Mouse (Mus musculus): Measurements from ENCODE around the gene Naa35. TPM values are rescaled to one million over a fixed set of nuclear protein-coding genes. Genes with fewer than 3 reads are reported as not detected.

Naa35 gene
- polyA plus RNA-seq, 1 experiment from 2014 or later = 84.4 TPM

DNA sequence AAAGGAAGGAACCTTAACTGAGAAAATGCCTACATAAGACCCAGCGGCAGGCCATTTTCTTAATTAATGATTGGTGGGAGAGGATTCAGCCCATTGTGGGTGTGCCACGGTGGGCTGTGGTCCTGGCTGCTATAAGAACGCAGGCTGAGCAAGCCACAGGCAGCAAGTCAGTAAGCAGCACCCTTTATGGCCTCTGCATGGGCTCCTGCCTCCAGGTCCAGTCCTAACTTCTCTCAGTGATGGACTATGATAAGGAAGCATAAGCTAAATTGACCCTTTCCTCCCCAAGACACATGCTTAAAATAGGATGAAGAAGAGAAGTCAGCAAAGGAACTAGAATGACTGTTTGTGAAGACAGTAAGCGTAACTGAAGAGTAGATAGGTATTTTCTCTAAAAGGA lies 30.1 kb downstream of the Naa35 start:
- no peak overlapping the region for H3K27ac ChIP-seq (ENCODE audit: low read length)
- no peaks in the 10 kb centered on the region for H3K9me3 ChIP-seq (replicated peaks; ENCODE audit: control insufficient read depth, low read length)
- H3K4me3 ChIP-seq (ENCODE audit: low read length) = no peak overlapping the region
- peaks cover 4% of the 10 kb centered on the region; the same call in 1 of the 2 replicates for H3K4me1 ChIP-seq (ENCODE audit: control insufficient read depth, insufficient read depth, low read length)
- H3K27me3 ChIP-seq (ENCODE audit: control insufficient read depth, insufficient read depth, low read length) = no peaks in the 10 kb centered on the region
- no peak for ATAC-seq (replicated peaks; ENCODE audit: extremely low read depth, insufficient read depth, low FRiP score)
- 97% methylated on average over 4 of the region's 4 CpGs for WGBS
- H3K4me2 ChIP-seq (ENCODE audit: low read depth, low read length) = no peak overlapping the region
- peaks cover 44% of the 10 kb centered on the region for H3K36me3 ChIP-seq (ENCODE audit: control insufficient read depth, insufficient read depth)
- no peak overlapping the region for H3K9ac ChIP-seq (ENCODE audit: low read length)

DNA sequence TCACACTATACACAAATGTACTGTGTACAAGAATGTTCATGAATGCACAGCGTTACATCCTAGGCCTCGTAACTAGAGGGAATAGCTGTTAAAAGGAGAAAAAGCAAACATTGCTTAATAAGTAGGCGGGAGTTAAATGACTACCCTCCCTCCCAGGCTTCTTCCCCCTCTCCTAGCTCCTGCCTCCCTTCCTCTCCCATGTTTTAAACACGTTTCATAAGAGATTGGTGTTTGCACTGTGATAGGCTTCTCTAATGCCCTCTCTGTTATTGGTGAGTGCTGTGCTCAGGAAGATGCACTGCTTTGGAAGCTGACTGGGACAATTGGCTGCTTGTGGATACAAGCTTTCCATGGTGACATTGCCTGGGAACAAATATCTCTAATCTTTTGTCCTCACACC lies 30.5 kb downstream of the Naa35 start:
- Histone ChIP-seq H3K36me3 (ENCODE audit: control insufficient read depth, insufficient read depth) (peaks cover 44% of the 10 kb centered on the region), H3K9ac (ENCODE audit: low read length) (no peak overlapping the region), H3K4me1 (ENCODE audit: control insufficient read depth, insufficient read depth, low read length) (peaks cover 3% of the 10 kb centered on the region; the same call in 1 of the 2 replicates), H3K27me3 (ENCODE audit: control insufficient read depth, insufficient read depth, low read length) (no peaks in the 10 kb centered on the region), H3K27ac (ENCODE audit: low read length) (no peak overlapping the region), H3K4me2 (ENCODE audit: low read depth, low read length) (no peak overlapping the region), H3K4me3 (ENCODE audit: low read length) (no peak overlapping the region), H3K9me3 (replicated peaks; ENCODE audit: control insufficient read depth, low read length) (no peaks in the 10 kb centered on the region)
- no peak for ATAC-seq (replicated peaks; ENCODE audit: extremely low read depth, insufficient read depth, low FRiP score)
- WGBS = 73% methylated on average over 4 of the region's 4 CpGs

DNA sequence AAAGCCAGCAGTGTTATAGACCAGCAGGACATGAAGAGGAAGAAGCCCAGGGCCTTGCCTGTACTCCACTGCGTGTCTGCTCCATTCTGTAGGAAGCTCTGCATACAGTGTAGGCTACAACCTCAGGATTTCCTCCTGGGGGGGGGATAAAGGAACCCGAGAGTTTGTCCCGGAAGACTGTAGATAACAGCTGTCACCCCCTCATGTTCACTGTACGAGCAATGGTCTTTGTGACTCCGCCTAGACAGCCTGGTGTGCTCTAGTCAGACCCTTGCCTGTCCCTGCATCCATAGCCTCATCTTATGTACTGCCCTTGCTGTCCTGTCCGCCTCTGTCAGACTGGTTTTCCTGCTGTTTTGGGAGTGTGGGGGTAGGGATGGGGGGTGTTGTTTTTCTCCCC lies 33.4 kb downstream of the Naa35 start:
- no peak; the same call in 1 of the 2 replicates for ATAC-seq (replicated peaks; ENCODE audit: extremely low read depth, insufficient read depth, low FRiP score)
- Histone ChIP-seq H3K27me3 (ENCODE audit: control insufficient read depth, insufficient read depth, low read length) (no peaks in the 10 kb centered on the region), H3K4me3 (ENCODE audit: low read length) (no peak overlapping the region), H3K9ac (ENCODE audit: low read length) (no peak overlapping the region), H3K4me1 (ENCODE audit: control insufficient read depth, insufficient read depth, low read length) (no peaks in the 10 kb centered on the region), H3K36me3 (ENCODE audit: control insufficient read depth, insufficient read depth) (peaks cover 53% of the 10 kb centered on the region), H3K4me2 (ENCODE audit: low read depth, low read length) (no peak overlapping the region), H3K27ac (ENCODE audit: low read length) (no peak overlapping the region), H3K9me3 (replicated peaks; ENCODE audit: control insufficient read depth, low read length) (no peaks in the 10 kb centered on the region)
- 58% methylated on average over 6 of the region's 6 CpGs for whole genome bisulfite sequencing

DNA sequence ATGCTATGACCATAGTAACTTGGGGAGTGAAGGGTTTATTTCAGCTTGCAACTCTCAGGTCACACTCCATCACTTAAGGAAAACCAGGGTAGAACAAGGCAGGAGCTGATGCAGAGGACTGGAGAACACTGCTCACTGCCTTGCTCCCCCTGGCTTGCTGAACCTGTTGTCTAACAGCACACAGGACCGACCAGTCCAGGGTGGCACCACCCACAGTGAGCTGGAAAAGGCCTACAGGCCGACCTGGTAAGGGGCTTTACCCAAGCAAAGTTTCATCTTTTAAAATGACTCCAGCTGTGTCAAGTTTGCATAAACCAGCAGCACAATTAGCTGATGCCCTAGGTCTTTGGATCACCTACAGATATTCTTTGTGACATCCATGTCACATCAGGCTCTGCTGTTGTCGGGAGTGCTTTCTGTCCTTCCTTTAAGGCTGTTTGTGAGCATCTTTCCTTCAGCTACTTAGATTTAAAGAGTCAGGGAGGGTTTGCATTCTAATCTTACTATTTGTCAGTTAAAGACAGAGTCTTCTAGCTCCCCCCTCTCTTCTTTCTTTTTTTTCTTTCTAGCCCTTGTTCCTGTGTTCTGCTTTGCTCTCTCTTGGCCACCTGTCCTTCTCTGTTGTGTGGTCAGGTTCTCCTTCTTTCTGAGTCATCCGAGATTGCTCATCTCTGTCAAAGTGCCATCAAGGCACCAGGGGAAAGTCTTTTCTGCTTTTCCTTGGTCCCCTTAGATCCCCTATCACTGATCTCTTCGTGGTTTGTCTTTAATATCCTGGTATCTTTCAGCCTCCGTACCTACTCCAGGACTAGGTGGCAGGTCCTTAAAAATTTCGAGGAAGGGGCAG lies 36.8 kb downstream of the Naa35 start:
- Histone ChIP-seq H3K36me3 (ENCODE audit: control insufficient read depth, insufficient read depth) (peaks cover 46% of the 10 kb centered on the region), H3K4me1 (ENCODE audit: control insufficient read depth, insufficient read depth, low read length) (peaks cover 18% of the 10 kb centered on the region), H3K9me3 (replicated peaks; ENCODE audit: control insufficient read depth, low read length) (no peaks in the 10 kb centered on the region), H3K27ac (ENCODE audit: low read length) (no peak overlapping the region; the same call in 1 of the 2 replicates), H3K4me3 (ENCODE audit: low read length) (no peak overlapping the region), H3K27me3 (ENCODE audit: control insufficient read depth, insufficient read depth, low read length) (no peaks in the 10 kb centered on the region), H3K4me2 (ENCODE audit: low read depth, low read length) (no peak overlapping the region), H3K9ac (ENCODE audit: low read length) (no peak overlapping the region)
- 91% methylated on average over 7 of the region's 7 CpGs for WGBS
- no peak for ATAC-seq (replicated peaks; ENCODE audit: extremely low read depth, insufficient read depth, low FRiP score)

- peaks cover 48% of the 10 kb centered on the region for H3K36me3 ChIP-seq (ENCODE audit: control insufficient read depth, insufficient read depth)
- WGBS = 34% methylated on average over 3 of the region's 3 CpGs
- H3K4me2 ChIP-seq (ENCODE audit: low read depth, low read length) = peak overlapping the region; percentile 6; the same call in 1 of the 2 replicates
- H3K27ac ChIP-seq (ENCODE audit: low read length) = peak overlapping the region; percentile 90
- ATAC-seq (replicated peaks; ENCODE audit: extremely low read depth, insufficient read depth, low FRiP score) = no peak; the same call in 1 of the 2 replicates
- peaks cover 18% of the 10 kb centered on the region for H3K4me1 ChIP-seq (ENCODE audit: control insufficient read depth, insufficient read depth, low read length)
- peak overlapping the region; percentile 25; the same call in 1 of the 2 replicates for H3K9ac ChIP-seq (ENCODE audit: low read length)
- no peak overlapping the region for H3K4me3 ChIP-seq (ENCODE audit: low read length)
- no peaks in the 10 kb centered on the region for H3K9me3 ChIP-seq (replicated peaks; ENCODE audit: control insufficient read depth, low read length)
- no peaks in the 10 kb centered on the region for H3K27me3 ChIP-seq (ENCODE audit: control insufficient read depth, insufficient read depth, low read length)
Observed at GRCm38 (mm10) chr13:59624389-59624788, 39.3 kb downstream of the Naa35 start.

DNA sequence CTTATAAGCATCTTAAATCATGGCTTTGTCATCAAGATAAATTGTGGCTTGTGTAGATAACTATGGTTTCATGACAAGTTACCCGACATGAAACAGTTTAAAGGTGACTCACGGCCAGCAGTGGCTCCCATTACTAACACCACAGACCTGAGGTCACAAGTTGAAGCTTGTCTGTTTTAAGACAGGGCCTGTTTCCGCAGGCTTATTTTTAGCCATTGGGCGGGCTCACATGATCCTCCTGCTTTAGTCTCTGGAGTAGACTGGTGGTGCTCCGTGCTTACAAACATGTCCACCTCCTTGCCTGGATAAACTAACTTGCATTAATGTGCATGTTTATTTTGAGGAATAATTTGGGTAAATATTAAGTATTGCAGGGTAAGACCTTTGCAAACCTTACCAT lies 39.8 kb downstream of the Naa35 start:
- H3K9me3 ChIP-seq (replicated peaks; ENCODE audit: control insufficient read depth, low read length) = no peaks in the 10 kb centered on the region
- 36% methylated on average over 5 of the region's 5 CpGs for WGBS

GRCm38 (mm10) chr13:59626739-59627138 lies 41.7 kb downstream of the Naa35 start:
- H3K4me1 ChIP-seq (ENCODE audit: control insufficient read depth, insufficient read depth, low read length) = peaks cover 18% of the 10 kb centered on the region
- H3K36me3 ChIP-seq (ENCODE audit: control insufficient read depth, insufficient read depth) = peaks cover 53% of the 10 kb centered on the region
- WGBS = 79% methylated on average over 7 of the region's 7 CpGs
- no peak for ATAC-seq (replicated peaks; ENCODE audit: extremely low read depth, insufficient read depth, low FRiP score)
- no peaks in the 10 kb centered on the region for H3K27me3 ChIP-seq (ENCODE audit: control insufficient read depth, insufficient read depth, low read length)
- H3K9ac ChIP-seq (ENCODE audit: low read length) = no peak overlapping the region
- no peaks in the 10 kb centered on the region for H3K9me3 ChIP-seq (replicated peaks; ENCODE audit: control insufficient read depth, low read length)
- no peak overlapping the region for H3K4me3 ChIP-seq (ENCODE audit: low read length)
- H3K27ac ChIP-seq (ENCODE audit: low read length) = 0 out of 2 replicates have a peak overlapping the region, but pooled peaks have one; percentile 21
- H3K4me2 ChIP-seq (ENCODE audit: low read depth, low read length) = no peak overlapping the region

More for the DNA sequence above, 39.8 kb downstream of the Naa35 start:
- peak overlapping the region; percentile 24 for H3K4me2 ChIP-seq (ENCODE audit: low read depth, low read length)
- H3K4me1 ChIP-seq (ENCODE audit: control insufficient read depth, insufficient read depth, low read length) = peaks cover 18% of the 10 kb centered on the region
- H3K36me3 ChIP-seq (ENCODE audit: control insufficient read depth, insufficient read depth) = peaks cover 48% of the 10 kb centered on the region
- peak; percentile 95 for ATAC-seq (replicated peaks; ENCODE audit: extremely low read depth, insufficient read depth, low FRiP score)
- H3K9ac ChIP-seq (ENCODE audit: low read length) = no peak overlapping the region; the same call in 1 of the 2 replicates
- peak overlapping the region; percentile 90 for H3K27ac ChIP-seq (ENCODE audit: low read length)
- H3K27me3 ChIP-seq (ENCODE audit: control insufficient read depth, insufficient read depth, low read length) = no peaks in the 10 kb centered on the region
- no peak overlapping the region for H3K4me3 ChIP-seq (ENCODE audit: low read length)

GRCm38 (mm10) chr13:59634637-59635036 lies 49.6 kb downstream of the Naa35 start:
- no peaks in the 10 kb centered on the region for H3K9me3 ChIP-seq (replicated peaks; ENCODE audit: control insufficient read depth, low read length)
- 83% methylated on average over 5 of the region's 5 CpGs for WGBS
- H3K4me2 ChIP-seq (ENCODE audit: low read depth, low read length) = no peak overlapping the region
- H3K4me1 ChIP-seq (ENCODE audit: control insufficient read depth, insufficient read depth, low read length) = peaks cover 8% of the 10 kb centered on the region
- no peak for ATAC-seq (replicated peaks; ENCODE audit: extremely low read depth, insufficient read depth, low FRiP score)
- no peaks in the 10 kb centered on the region for H3K27me3 ChIP-seq (ENCODE audit: control insufficient read depth, insufficient read depth, low read length)
- no peak overlapping the region for H3K9ac ChIP-seq (ENCODE audit: low read length)
- peaks cover 61% of the 10 kb centered on the region for H3K36me3 ChIP-seq (ENCODE audit: control insufficient read depth, insufficient read depth)
- H3K4me3 ChIP-seq (ENCODE audit: low read length) = no peak overlapping the region
- H3K27ac ChIP-seq (ENCODE audit: low read length) = no peak overlapping the region

GRCm38 (mm10) chr13:59637800-59638199 lies 52.7 kb downstream of the Naa35 start:
- H3K27me3 ChIP-seq (ENCODE audit: control insufficient read depth, insufficient read depth, low read length) = no peaks in the 10 kb centered on the region
- H3K4me3 ChIP-seq (ENCODE audit: low read length) = no peak overlapping the region
- H3K4me1 ChIP-seq (ENCODE audit: control insufficient read depth, insufficient read depth, low read length) = peaks cover 10% of the 10 kb centered on the region
- no peak overlapping the region for H3K4me2 ChIP-seq (ENCODE audit: low read depth, low read length)
- H3K36me3 ChIP-seq (ENCODE audit: control insufficient read depth, insufficient read depth) = peaks cover 41% of the 10 kb centered on the region
- no peak overlapping the region for H3K27ac ChIP-seq (ENCODE audit: low read length)
- H3K9me3 ChIP-seq (replicated peaks; ENCODE audit: control insufficient read depth, low read length) = no peaks in the 10 kb centered on the region
- 92% methylated on average over 7 of the region's 7 CpGs for WGBS
- H3K9ac ChIP-seq (ENCODE audit: low read length) = no peak overlapping the region
- no peak for ATAC-seq (replicated peaks; ENCODE audit: extremely low read depth, insufficient read depth, low FRiP score)
